Mouse (Mus musculus) spleen, adult 12 weeks (tissue): Measurements from ENCODE around the gene Arrdc2.
"Not testable (repeated sequence)": the region's sequence is repeated elsewhere in the genome, so short reads cannot be mapped to it uniquely, and the experiment has no call there.

Experiments used
- DNase-seq: peaks from one replicate; pipeline ENCODE4 v3.0.0; 2022; ENCODE audit warnings: low spot score

Gene Arrdc2

GRCm38 (mm10) chr8:70838654-70839407, 689 bp downstream of the Arrdc2 start:
- no peak for DNase-seq

DNA sequence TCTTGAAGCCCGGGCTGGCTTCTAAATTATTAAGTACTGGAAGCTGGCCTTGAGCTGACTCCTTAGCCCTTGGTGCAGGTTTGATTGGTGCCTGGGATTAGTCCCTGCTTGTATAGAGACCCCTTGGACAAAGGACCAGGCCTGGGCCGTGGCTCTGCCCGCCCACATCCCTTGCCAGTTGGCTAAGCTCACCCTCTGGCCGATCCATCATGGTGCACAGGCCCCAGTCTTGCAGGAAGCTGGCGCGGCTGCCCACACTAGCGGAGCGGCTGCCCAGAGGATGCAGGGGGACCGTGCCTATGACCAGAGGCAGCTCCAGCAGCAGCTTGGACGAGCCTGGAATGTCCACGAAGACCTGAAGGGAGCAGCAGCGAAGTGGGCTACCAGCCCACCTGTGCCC, 2.9 kb downstream of the Arrdc2 start:
- DNase-seq: no peak

DNA sequence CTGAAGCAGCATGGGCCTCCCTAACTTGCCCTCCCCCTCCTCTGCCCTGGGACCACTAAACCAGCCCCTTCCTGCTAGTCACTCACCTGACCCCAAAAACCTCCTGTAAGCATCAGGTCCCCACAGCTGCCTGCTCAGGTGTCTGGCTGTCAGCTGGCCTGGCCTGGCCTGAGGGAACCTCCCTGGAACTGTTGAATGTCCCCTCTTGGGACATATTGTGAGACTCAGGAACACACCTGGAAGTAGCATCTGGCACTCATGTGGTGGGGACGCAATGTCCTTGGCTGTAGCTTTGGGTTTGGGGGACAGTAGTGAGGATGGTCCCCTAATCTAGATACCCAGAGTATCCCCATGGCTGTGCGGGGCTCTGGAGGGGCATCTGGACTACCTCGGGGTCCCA, 5.4 kb downstream of the Arrdc2 start:
- no peak for DNase-seq

DNA sequence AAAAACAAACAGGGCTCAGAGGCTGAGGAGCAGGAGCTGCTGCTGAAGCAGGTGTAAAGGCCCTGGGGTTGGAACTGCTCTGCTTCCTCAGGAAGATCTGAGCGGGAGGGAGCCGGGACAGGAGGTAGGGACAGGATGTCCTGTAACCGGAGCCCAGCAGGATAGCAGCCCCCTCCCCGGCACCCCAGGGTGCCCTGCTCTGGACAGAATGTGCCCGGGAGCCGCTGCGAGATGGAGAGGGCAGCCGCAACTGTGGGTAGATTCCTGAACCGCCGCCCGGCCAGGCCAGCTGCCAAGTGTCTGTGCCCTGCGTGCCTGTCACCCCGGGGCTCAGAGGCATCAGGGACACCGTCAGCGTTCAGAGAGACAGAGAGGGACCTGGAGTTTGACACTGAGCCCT, 6.0 kb downstream of the Arrdc2 start:
- no peak for DNase-seq

GRCm38 (mm10) chr8:70833018-70833482, 6.5 kb downstream of the Arrdc2 start:
- no peak for DNase-seq

DNA sequence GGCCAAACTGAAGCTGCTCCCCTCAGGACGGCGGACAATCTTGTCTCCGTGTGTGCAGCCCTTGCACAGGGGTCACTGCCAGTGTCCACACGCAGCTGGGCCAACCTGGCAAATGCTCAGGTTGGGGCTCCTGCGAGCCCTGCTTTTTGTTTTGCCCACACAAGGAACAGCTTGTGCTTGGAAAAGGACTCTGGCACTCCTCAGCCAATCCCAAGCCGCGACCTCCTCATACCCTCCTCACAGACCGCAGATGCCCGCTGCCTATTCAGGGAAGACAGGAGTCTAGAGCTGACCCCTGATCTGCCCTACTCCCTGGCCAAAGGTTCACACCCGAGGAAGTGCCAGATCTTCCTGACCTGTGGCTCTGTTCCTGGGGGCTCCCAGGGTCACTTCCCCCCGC, 7.1 kb downstream of the Arrdc2 start:
- DNase-seq: no peak

- DNase-seq: no peak
Observed at GRCm38 (mm10) chr8:70831517-70831916, 8.0 kb downstream of the Arrdc2 start.

- DNase-seq: no peak
Observed at GRCm38 (mm10) chr8:70827796-70828195, 11.7 kb downstream of the Arrdc2 start.

- DNase-seq: no peak
Observed at GRCm38 (mm10) chr8:70827010-70827409, 12.5 kb downstream of the Arrdc2 start.

DNA sequence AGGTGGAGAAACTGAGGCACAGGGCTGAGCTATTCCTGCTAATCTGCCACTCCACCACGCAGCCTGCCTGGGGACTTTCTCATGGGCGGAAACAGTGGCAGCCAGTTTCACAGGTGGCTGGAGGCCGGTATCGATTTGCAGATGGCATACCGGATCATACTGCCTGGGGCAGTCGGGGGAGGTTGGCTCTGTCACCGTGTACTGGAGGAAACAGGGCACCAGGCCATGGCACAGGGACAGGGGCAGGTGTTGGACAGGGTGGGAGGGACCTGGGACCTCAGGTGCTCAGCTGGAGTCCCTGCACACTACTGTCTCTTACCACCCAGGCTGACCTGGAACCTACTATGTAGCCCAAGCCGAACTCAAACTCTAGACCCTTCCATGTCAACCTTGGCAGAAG, 13.7 kb downstream of the Arrdc2 start:
- no peak for DNase-seq

DNA sequence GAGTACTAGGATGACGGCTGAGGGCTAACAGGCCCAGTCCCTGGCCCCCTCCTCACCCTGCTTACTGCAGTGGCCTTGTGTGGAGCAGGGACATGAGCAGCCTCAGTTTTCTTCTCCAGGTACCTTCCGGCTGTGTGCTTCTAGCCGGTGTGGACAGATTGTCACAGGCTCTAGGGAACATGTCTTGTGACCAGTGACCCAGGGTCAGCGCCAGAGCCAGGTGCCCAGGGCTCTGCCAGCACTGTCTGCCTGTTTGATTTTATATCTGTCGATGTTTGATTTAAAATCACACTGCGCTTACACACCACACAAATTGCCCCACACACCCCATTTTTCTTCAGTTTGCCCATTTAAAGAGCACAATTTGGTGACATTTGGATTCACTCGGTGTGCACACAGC, 15.7 kb downstream of the Arrdc2 start:
- no peak for DNase-seq

DNA sequence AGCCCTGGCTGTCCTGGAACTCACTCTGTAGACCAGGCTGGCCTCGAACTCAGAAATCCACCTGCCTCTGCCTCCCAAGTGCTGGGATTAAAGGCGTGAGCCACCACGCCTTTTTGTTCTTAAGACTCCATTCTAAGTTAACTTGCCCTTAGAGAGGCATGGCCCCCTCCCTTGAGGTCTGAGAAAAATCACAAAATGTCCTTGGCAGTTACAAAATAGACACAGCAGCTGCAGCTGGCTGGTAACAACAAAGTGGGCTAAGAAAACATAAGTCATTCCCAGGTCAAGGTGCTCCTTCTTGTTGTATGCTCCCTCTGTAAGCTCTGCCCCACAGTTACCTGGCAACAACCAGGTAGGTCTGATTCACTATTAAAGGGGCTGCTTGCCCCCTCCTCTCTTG, 16.9 kb downstream of the Arrdc2 start:
- DNase-seq: not testable (repeated sequence)

GRCm38 (mm10) chr8:70821992-70822391, 17.5 kb downstream of the Arrdc2 start:
- DNase-seq: no peak

GRCm38 (mm10) chr8:70821399-70821962, 18.0 kb downstream of the Arrdc2 start:
- no peak for DNase-seq

DNA sequence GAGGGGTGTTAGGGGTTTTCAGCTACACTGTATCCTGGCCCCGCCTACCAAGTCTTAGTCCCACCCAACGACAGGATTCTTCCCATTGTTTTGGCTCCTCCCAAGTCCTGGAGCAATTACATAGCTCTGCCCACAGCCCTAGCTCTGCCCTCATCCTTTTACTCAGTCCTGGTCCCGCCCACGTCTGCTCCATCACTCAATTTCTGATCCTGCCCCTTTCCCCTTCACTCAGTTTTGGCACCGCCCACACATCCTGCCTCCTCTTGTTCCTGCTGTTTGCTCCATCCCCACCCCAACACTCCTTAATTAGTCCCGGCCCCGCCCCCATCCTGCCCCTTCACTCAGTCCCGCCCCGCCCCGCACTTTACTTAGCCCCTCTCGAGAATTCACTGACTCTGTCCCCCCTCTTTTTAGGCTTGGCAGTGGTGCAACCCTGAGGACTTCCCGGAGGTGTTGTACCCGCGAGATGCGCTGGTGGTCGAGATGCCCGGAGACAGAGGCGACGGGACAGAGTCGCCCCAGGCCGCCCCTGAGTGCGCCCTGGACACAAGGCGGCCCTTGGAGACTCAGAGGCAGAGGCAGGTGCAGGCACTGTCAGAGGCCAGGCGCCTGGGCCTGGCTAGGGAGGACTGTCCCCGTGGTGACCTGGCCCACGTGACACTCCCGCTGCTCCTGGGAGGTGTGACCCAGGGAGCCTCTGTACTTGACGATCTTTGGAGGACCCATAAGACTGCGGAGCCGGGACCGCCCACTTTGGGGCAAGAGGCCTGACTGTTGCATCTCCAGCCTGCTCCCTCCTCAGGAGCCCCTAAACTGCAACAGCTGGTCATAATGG, 19.2 kb downstream of the Arrdc2 start:
- no peak for DNase-seq

GRCm38 (mm10) chr8:70816679-70817078, 22.8 kb downstream of the Arrdc2 start:
- no peak for DNase-seq

GRCm38 (mm10) chr8:70812885-70813284, 26.6 kb downstream of the Arrdc2 start:
- DNase-seq: no peak

- no peak for DNase-seq
Observed at GRCm38 (mm10) chr8:70812055-70812454, 27.5 kb downstream of the Arrdc2 start.

DNA sequence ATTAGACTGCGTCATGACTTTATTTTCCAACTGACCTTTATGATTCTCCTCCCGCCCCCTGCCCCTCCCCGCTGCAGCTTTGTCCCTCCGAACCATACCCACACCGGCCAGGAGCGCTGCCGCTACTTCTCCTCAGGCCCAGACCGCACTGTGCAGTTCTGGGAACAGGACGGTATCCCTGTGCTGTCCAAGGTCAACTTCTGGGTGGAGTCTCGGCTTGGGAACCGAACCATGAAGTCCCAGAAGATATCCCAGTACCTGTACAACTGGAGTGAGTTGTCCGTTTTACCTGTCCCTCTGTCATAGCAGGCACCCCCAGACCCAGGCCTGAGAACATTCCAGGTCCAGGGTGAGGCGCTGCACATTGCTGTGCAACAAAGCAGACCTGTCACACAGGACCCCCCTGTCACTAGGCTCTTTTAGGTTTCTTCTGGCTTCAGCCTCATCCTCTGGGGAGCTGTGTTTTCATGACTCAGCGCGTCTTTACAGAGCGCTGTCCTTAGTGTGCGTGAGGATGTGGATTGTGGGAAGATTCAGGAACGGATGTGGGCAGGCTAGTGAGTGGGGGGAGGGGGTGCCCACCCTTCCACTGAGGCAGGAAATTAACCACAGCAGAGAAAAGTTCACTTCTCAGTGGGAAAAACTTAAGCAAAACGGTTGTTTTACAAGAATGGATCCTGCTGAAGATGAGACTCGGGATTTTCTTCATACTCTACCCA, 28.4 kb downstream of the Arrdc2 start:
- DNase-seq: no peak

GRCm38 (mm10) chr8:70808955-70809701, 30.4 kb downstream of the Arrdc2 start:
- no peak for DNase-seq

GRCm38 (mm10) chr8:70808239-70808638, 31.3 kb downstream of the Arrdc2 start, which contains the start of gene Il12rb1:
Gene Il12rb1, plus strand, starts transcription at chr8:70808449.
- no peak for DNase-seq
